Mouse (Mus musculus) ES-E14 (cell line): ENCODE data around the gene Stat5b.

Experiments
- CHD2 ChIP-seq: IDR thresholded peaks from 2 replicates; pipeline ENCODE4 v1.6.1; 2014; ENCODE audit warnings: mild to moderate bottlenecking, low read depth, low read length, inconsistent platforms
- MAFK ChIP-seq: IDR thresholded peaks from 2 replicates; pipeline ENCODE4 v1.6.1; 2014; ENCODE audit warnings: mild to moderate bottlenecking, low read depth, low read length, inconsistent platforms; ENCODE audit not compliant: insufficient read depth

DNA sequence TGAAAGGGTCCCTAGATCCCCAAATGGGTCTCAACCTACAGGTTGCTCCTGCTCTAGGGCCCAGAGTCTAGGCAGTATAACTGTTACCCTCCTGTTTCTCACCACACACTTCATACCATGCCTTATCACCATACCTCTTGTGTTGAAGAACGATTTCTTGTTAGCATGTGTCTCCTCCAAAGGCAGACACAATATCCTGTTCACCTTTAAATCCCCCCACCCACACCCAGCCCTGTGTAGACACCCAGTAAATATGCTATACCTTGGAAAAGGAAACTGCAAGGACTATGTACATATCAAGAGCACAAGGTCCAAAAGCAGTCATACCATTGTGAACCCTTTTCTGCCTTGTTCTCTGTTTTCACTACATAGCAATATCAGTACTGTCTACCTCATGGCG is 1.6 kb upstream of the Stat5b start:
- TF ChIP-seq MAFK = no peak
- no peak for TF ChIP-seq CHD2
